Mouse (Mus musculus): ENCODE measurements around the gene Olfr1295. TPM values are rescaled to one million over a fixed set of nuclear protein-coding genes. Genes with fewer than 3 reads are reported as not detected.

Gene Olfr1295
- polyA plus RNA-seq (2015; fragmentation: Nextera tagmentation; extraction: Ambion mirVana), result not detected in 2 replicates

GRCm38 (mm10) chr2:111569581-111569980 is at the start of gene Olfr1295:
Olfr1295 (minus strand) TSS chr2:111569681.
- H3K9me3 ChIP-seq (ENCODE audit: low read length), result no peaks in the 10 kb centered on the region
- no peak for TF ChIP-seq EP300 (IDR thresholded peaks at IDR 0.05)
- TF ChIP-seq CTCF (IDR thresholded peaks at IDR 0.05), result no peak
- no peaks in the 10 kb centered on the region for H3K36me3 ChIP-seq (ENCODE audit: insufficient read depth, low read length)
- no peak within 1 kb of the TSS for H3K4me3 ChIP-seq (ENCODE audit: low read depth, low read length)
- no peaks in the 10 kb centered on the region for H3K4me1 ChIP-seq (ENCODE audit: insufficient read depth, low read depth, low read length)
- no peak within 1 kb of the TSS for H3K4me2 ChIP-seq (replicated peaks; ENCODE audit: low read depth, low read length)
- no peaks in the 10 kb centered on the region for H3K27me3 ChIP-seq (replicated peaks; ENCODE audit: insufficient read depth, low read length)
- H3K9ac ChIP-seq (replicated peaks; ENCODE audit: low read depth), result no peak within 1 kb of the TSS
- ATAC-seq (no peak), DNase-seq (ENCODE audit: low spot score) (no peak)
- no peak within 1 kb of the TSS for H3K27ac ChIP-seq (ENCODE audit: low read length)

- no peak for TF ChIP-seq EP300 (IDR thresholded peaks at IDR 0.05)
- no peak for TF ChIP-seq CTCF (IDR thresholded peaks at IDR 0.05)
- Histone ChIP-seq H3K27ac (ENCODE audit: low read length) (no peak within 1 kb of the TSS), H3K9me3 (ENCODE audit: low read length) (no peaks in the 10 kb centered on the region), H3K4me1 (ENCODE audit: insufficient read depth, low read depth, low read length) (no peaks in the 10 kb centered on the region), H3K4me3 (ENCODE audit: low read depth, low read length) (no peak within 1 kb of the TSS), H3K4me2 (replicated peaks; ENCODE audit: low read depth, low read length) (no peak within 1 kb of the TSS), H3K9ac (replicated peaks; ENCODE audit: low read depth) (no peak within 1 kb of the TSS), H3K36me3 (ENCODE audit: insufficient read depth, low read length) (no peaks in the 10 kb centered on the region), H3K27me3 (replicated peaks; ENCODE audit: insufficient read depth, low read length) (no peaks in the 10 kb centered on the region)
- WGBS, result 25% methylated on average over 1 of the region's 1 CpGs
- no peak for DNase-seq (ENCODE audit: low spot score)
- ATAC-seq, result no peak
These were observed 29.3 kb downstream of the Olfr1295 start, which contains the start of gene Olfr1294 for GRCm38 (mm10) chr2:111540191-111540590. Olfr1294 (minus strand) TSS chr2:111540291.

DNA sequence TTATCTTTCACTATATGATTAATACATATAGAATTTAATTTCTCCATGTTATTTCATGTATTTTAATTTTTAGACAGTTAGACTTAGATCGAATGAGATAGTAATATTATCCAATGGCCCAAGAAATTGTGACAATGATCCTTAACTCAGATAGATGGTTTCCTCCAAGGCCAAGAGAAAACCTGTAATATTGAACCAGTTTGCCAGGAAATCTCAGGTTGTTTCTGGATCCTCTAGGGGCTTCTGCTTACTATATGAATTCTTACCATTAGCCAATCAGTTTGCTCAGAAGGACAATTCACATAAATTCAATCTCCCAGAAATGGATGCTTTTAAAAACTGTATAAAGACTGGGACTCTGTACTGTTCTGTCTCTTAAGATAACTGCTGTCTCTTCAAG is 44.6 kb downstream of the Olfr1295 start, which contains the start of gene Olfr1293-ps:
TSS of gene Olfr1293-ps (plus strand) at position 301 of the 400 bp plus-strand sequence.
- no peak for DNase-seq (ENCODE audit: low spot score)
- Histone ChIP-seq H3K36me3 (ENCODE audit: insufficient read depth, low read length) (no peaks in the 10 kb centered on the region), H3K4me2 (replicated peaks; ENCODE audit: low read depth, low read length) (no peak within 1 kb of the TSS), H3K9me3 (ENCODE audit: low read length) (no peaks in the 10 kb centered on the region; the same call in 1 of the 2 replicates), H3K4me3 (ENCODE audit: low read depth, low read length) (no peak within 1 kb of the TSS), H3K27ac (ENCODE audit: low read length) (no peak within 1 kb of the TSS), H3K9ac (replicated peaks; ENCODE audit: low read depth) (no peak within 1 kb of the TSS), H3K4me1 (ENCODE audit: insufficient read depth, low read depth, low read length) (no peaks in the 10 kb centered on the region), H3K27me3 (replicated peaks; ENCODE audit: insufficient read depth, low read length) (no peaks in the 10 kb centered on the region)
- TF ChIP-seq CTCF (IDR thresholded peaks at IDR 0.05) (no peak), EP300 (IDR thresholded peaks at IDR 0.05) (no peak)
- WGBS, result 74% methylated on average over 1 of the region's 1 CpGs
- ATAC-seq, result no peak

DNA sequence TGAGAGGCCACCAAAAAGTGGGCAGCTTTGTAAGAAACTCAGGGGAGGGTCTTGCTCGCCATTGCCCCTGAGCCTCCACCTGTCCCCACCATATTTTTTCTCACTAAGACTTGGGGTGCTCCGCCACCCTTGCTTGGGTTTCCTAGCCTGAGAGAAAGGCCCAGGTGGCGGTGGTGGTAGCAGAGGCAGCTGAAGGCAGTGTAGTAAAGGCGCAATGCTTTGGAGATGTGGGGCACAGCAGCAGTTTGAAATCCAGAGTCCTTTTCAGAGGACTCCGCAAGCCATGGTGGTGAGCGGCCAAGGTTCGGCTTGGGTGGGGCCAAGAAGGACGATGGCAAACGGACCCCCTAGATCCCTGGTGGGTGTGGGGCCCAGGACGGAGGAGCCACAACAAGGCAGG is 52.0 kb downstream of the Olfr1295 start:
- no peaks in the 10 kb centered on the region for H3K9me3 ChIP-seq (ENCODE audit: low read length)
- WGBS, result 79% methylated on average over 10 of the region's 10 CpGs
- H3K36me3 ChIP-seq (ENCODE audit: insufficient read depth, low read length), result no peaks in the 10 kb centered on the region
- no peaks in the 10 kb centered on the region for H3K27me3 ChIP-seq (replicated peaks; ENCODE audit: insufficient read depth, low read length)
- H3K9ac ChIP-seq (replicated peaks; ENCODE audit: low read depth), result no peak overlapping the region
- no peak overlapping the region for H3K27ac ChIP-seq (ENCODE audit: low read length)
- no peak overlapping the region for H3K4me3 ChIP-seq (ENCODE audit: low read depth, low read length)
- TF ChIP-seq EP300 (IDR thresholded peaks at IDR 0.05), result no peak
- no peak for TF ChIP-seq CTCF (IDR thresholded peaks at IDR 0.05)
- no peaks in the 10 kb centered on the region for H3K4me1 ChIP-seq (ENCODE audit: insufficient read depth, low read depth, low read length)
- no peak overlapping the region for H3K4me2 ChIP-seq (replicated peaks; ENCODE audit: low read depth, low read length)
- no peak for DNase-seq (ENCODE audit: low spot score)
- no peak for ATAC-seq

Other genes starting within 250 kb of the Olfr1295 start
- not detected in 2 replicates for gene Olfr1281, start 243.2 kb downstream of the Olfr1295 start, polyA plus RNA-seq (2015; fragmentation: Nextera tagmentation; extraction: Ambion mirVana)
- not detected in 2 replicates for gene Olfr1282, start 233.6 kb downstream of the Olfr1295 start, polyA plus RNA-seq (2015; fragmentation: Nextera tagmentation; extraction: Ambion mirVana)
- gene Olfr1283, start 202.9 kb downstream of the Olfr1295 start, polyA plus RNA-seq (2015; fragmentation: Nextera tagmentation; extraction: Ambion mirVana), result not detected in 2 replicates
- not detected in 2 replicates for gene Olfr1284, start 194.2 kb downstream of the Olfr1295 start, polyA plus RNA-seq (2015; fragmentation: Nextera tagmentation; extraction: Ambion mirVana)
- not detected in 2 replicates for gene Olfr1286, start 146.6 kb downstream of the Olfr1295 start, polyA plus RNA-seq (2015; fragmentation: Nextera tagmentation; extraction: Ambion mirVana)
- not detected in 2 replicates for gene Olfr1287, start 120.5 kb downstream of the Olfr1295 start, polyA plus RNA-seq (2015; fragmentation: Nextera tagmentation; extraction: Ambion mirVana)
- gene Olfr1288, start 95.6 kb downstream of the Olfr1295 start, polyA plus RNA-seq (2015; fragmentation: Nextera tagmentation; extraction: Ambion mirVana), result not detected in 2 replicates
- not detected in 2 replicates for gene Olfr1289, start 88.9 kb downstream of the Olfr1295 start, polyA plus RNA-seq (2015; fragmentation: Nextera tagmentation; extraction: Ambion mirVana)
- not detected in 2 replicates for gene Olfr1290, start 75.9 kb downstream of the Olfr1295 start, polyA plus RNA-seq (2015; fragmentation: Nextera tagmentation; extraction: Ambion mirVana)
- gene Olfr1291-ps1, start 72.5 kb downstream of the Olfr1295 start, polyA plus RNA-seq (2015; fragmentation: Nextera tagmentation; extraction: Ambion mirVana), result not detected in 2 replicates
- gene Olfr1293-ps, start 44.5 kb downstream of the Olfr1295 start, polyA plus RNA-seq (2015; fragmentation: Nextera tagmentation; extraction: Ambion mirVana), result not detected in 2 replicates
- gene Olfr1294, start 29.4 kb downstream of the Olfr1295 start, polyA plus RNA-seq (2015; fragmentation: Nextera tagmentation; extraction: Ambion mirVana), result not detected in 2 replicates
- gene Olfr1297, start 56.8 kb upstream of the Olfr1295 start, polyA plus RNA-seq (2015; fragmentation: Nextera tagmentation; extraction: Ambion mirVana), result not detected in 2 replicates
- not detected in 2 replicates for gene Olfr1298, start 79.5 kb upstream of the Olfr1295 start, polyA plus RNA-seq (2015; fragmentation: Nextera tagmentation; extraction: Ambion mirVana)
- gene Olfr1299, start 91.7 kb upstream of the Olfr1295 start, polyA plus RNA-seq (2015; fragmentation: Nextera tagmentation; extraction: Ambion mirVana), result not detected in 2 replicates
- not detected in 2 replicates for gene Olfr1301, start 181.3 kb upstream of the Olfr1295 start, polyA plus RNA-seq (2015; fragmentation: Nextera tagmentation; extraction: Ambion mirVana)
- not detected in 2 replicates for gene Olfr1302, start 207.7 kb upstream of the Olfr1295 start, polyA plus RNA-seq (2015; fragmentation: Nextera tagmentation; extraction: Ambion mirVana)